Mouse (Mus musculus) neural tube, embryonic 13.5 days (tissue): ENCODE data around the gene Sar1b. TPM values are rescaled to one million over a fixed set of nuclear protein-coding genes. Genes with fewer than 3 reads are reported as not detected.
A peak's percentile ranks its signal among the peaks of the same experiment; 100 is the strongest.
"Not testable (repeated sequence)": the region's sequence is repeated elsewhere in the genome, so short reads cannot be mapped to it uniquely, and the experiment has no call there.

Source experiments
- ATAC-seq: fragments of 200-750 bp; cut with Nextera tagmentation; 2 replicates; pipeline ENCODE4 v1.8.0; 2017; ENCODE audit warnings: low read depth, mild to moderate bottlenecking, moderate TSS enrichment, moderate library complexity
- H3K27ac ChIP-seq: fragments of 300-500 bp; sonication (generic); replicated peaks from 2 replicates; pipeline ENCODE4 v1.5.1; 2015; ENCODE audit warnings: moderate library complexity, mild to moderate bottlenecking, inconsistent platforms
- H3K27me3 ChIP-seq: fragments of 300-500 bp; sonication (generic); 2 replicates; pipeline ENCODE4 v1.6.1; 2015; ENCODE audit warnings: mild to moderate bottlenecking, inconsistent platforms
- H3K36me3 ChIP-seq: fragments of 300-500 bp; sonication (generic); 2 replicates; pipeline ENCODE4 v1.6.1; 2015; ENCODE audit warnings: mild to moderate bottlenecking, inconsistent platforms
- H3K4me1 ChIP-seq: fragments of 300-500 bp; sonication (generic); replicated peaks from 2 replicates; pipeline ENCODE4 v1.6.1; 2015; ENCODE audit warnings: inconsistent platforms
- H3K4me2 ChIP-seq: fragments of 300-500 bp; sonication (generic); 2 replicates; pipeline ENCODE4 v1.6.1; 2015; ENCODE audit warnings: inconsistent platforms, mild to moderate bottlenecking, moderate library complexity
- H3K4me3 ChIP-seq: fragments of 300-500 bp; sonication (generic); 2 replicates; pipeline ENCODE4 v1.5.1; 2015; ENCODE audit warnings: mild to moderate bottlenecking, inconsistent platforms
- H3K9ac ChIP-seq: fragments of 300-500 bp; sonication (generic); 2 replicates; pipeline ENCODE4 v1.6.1; 2015; ENCODE audit warnings: moderate library complexity, mild to moderate bottlenecking, inconsistent platforms
- H3K9me3 ChIP-seq: fragments of 300-500 bp; sonication (generic); 2 replicates; pipeline ENCODE4 v1.6.1; 2016; ENCODE audit warnings: inconsistent platforms
- WGBS: fragments of 180-500 bp; shearing (Covaris S2); methylation state at CpG from one replicate; pipeline ENCODE4 v1.1.7; 2015; 5-methylcytosine and 5-hydroxymethylcytosine counted together
- polyA plus RNA-seq: library from polyadenylated mRNA; unstranded; fragments of >200 nt; fragmentation: Nextera tagmentation; extraction: Ambion mirVana; gene quantifications from 2 replicates; pipeline ENCODE4 v1.2.1, GENCODE M21; 2015

The Sar1b gene
- polyA plus RNA-seq, 1 experiment from 2014 or later, result 212 TPM

GRCm38 (mm10) chr11:51782721-51783120 is 19.2 kb downstream of the Sar1b start:
- Histone ChIP-seq H3K27ac (no peak overlapping the region), H3K4me1 (no peaks in the 10 kb centered on the region), H3K9ac (no peak overlapping the region), H3K36me3 (peaks cover 72% of the 10 kb centered on the region), H3K9me3 (no peaks in the 10 kb centered on the region), H3K4me2 (no peak overlapping the region), H3K4me3 (no peak overlapping the region), H3K27me3 (no peaks in the 10 kb centered on the region)
- no peak for ATAC-seq
- 92% methylated on average over 6 of the region's 6 CpGs for WGBS

DNA sequence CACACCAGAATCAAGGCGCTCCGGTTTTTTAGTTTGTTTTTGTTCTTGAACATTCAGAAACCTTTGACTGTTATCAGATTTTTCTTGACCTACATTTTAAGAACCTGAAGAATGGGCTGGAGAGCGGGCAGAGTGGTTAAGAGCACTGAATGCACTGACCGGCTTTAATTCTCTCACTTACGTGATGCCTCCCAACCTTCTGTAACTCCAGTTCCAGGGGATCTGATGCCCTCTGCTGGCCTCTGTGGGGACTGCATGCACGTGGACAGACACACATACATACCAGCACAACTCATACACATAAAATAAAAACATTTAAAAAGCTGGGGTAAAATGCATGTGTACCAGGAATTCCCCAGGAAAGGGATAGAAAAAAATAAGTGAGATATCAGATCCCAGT is 22.4 kb downstream of the Sar1b start:
- H3K4me2 ChIP-seq, result no peak overlapping the region
- H3K36me3 ChIP-seq, result peaks cover 83% of the 10 kb centered on the region
- H3K27me3 ChIP-seq, result no peaks in the 10 kb centered on the region
- H3K4me3 ChIP-seq, result no peak overlapping the region
- 91% methylated on average over 6 of the region's 6 CpGs for WGBS
- no peak overlapping the region for H3K27ac ChIP-seq
- H3K4me1 ChIP-seq, result no peaks in the 10 kb centered on the region
- no peaks in the 10 kb centered on the region for H3K9me3 ChIP-seq
- ATAC-seq, result no peak
- H3K9ac ChIP-seq, result no peak overlapping the region

GRCm38 (mm10) chr11:51789735-51790134 is 26.2 kb downstream of the Sar1b start:
- H3K36me3 ChIP-seq, result peaks cover 68% of the 10 kb centered on the region
- not testable (repeated sequence) for H3K4me1 ChIP-seq, H3K27ac ChIP-seq, H3K9me3 ChIP-seq, H3K27me3 ChIP-seq, H3K4me3 ChIP-seq, H3K9ac ChIP-seq, H3K4me2 ChIP-seq, ATAC-seq
- 88% methylated on average over 4 of the region's 4 CpGs for WGBS

DNA sequence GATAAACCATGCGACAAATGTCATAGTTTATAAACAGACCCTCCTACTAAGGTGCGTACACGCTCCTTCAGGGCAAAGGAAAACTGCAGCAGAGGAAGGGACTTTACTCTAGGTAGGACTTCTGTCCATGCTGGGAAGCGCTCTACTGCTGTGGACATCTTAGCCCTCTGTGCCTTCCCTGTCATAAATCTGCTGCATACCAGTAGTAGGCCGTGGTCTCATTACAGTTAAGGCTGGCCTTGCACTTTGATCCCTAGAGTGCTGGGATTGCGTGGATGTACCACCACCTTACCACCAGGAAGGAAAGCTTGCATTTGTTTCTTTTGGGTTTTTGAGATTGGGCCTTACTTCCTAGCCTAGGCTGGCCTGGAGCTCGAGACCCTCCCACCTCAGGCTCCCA is 27.2 kb downstream of the Sar1b start:
- Histone ChIP-seq H3K4me2 (no peak overlapping the region), H3K4me1 (no peaks in the 10 kb centered on the region), H3K27me3 (no peaks in the 10 kb centered on the region), H3K27ac (no peak overlapping the region), H3K4me3 (no peak overlapping the region), H3K9ac (no peak overlapping the region), H3K36me3 (peaks cover 65% of the 10 kb centered on the region), H3K9me3 (no peaks in the 10 kb centered on the region)
- ATAC-seq, result no peak
- 89% methylated on average over 7 of the region's 7 CpGs for WGBS

DNA sequence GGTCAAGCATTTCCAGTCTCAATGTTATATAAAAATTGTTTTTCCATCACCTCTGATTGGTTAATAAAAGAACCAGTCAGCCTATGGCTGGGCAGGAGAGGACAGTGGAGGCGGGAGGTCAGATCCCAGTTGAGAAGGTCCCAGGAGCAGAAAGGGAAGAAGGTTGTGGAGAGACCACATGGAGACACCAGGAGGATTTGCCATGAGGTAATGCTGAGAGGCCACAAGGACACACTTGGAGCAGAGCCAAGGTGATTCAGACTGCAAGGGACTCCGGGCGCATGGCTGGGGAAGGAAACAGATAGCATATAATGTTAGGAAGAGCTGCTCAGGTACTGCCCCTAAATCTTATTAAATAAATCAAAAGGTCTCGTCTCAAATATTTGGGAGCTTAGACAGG is 32.8 kb downstream of the Sar1b start:
- Histone ChIP-seq H3K27ac (no peak overlapping the region), H3K4me2 (no peak overlapping the region), H3K9ac (no peak overlapping the region), H3K4me3 (no peak overlapping the region), H3K4me1 (no peaks in the 10 kb centered on the region), H3K9me3 (no peaks in the 10 kb centered on the region), H3K27me3 (no peaks in the 10 kb centered on the region), H3K36me3 (peaks cover 15% of the 10 kb centered on the region)
- ATAC-seq, result no peak
- 76% methylated on average over 4 of the region's 4 CpGs for WGBS

DNA sequence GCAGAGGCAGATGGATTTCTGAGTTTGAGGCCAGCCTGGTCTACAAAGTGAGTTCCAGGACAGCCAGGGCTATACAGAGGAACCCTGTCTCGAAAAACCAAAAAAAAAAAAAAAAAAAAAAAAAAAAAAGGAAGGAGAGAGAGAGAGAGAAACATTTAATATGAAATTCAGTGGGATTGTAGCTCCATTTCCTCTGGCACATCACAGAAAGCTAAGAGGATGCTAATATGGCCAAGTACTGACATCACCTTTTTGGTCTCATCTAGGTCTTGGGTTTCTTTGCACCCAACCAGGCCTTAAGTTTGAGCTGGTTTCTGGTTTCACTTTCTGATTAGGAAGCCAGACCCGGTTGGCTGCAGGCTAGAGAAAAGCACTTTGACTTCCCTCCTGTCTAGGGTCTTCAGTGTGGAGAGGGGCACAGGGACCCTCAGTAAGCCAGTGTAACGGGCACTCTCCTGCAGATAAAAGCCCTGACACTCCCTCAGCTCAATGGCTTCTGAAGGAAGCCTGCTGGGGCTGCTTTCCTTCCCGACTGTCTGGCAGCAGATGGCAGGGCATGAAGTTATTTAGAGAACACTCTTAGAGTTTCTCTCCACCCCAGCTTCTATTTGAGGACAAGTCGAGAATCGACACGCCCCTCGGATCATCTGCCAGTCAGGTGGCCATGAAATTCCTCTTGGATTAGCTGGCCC is 37.3 kb downstream of the Sar1b start:
- Histone ChIP-seq H3K9ac (no peak overlapping the region), H3K4me3 (no peak overlapping the region), H3K4me1 (peaks cover 3% of the 10 kb centered on the region), H3K27ac (no peak overlapping the region), H3K4me2 (no peak overlapping the region), H3K27me3 (no peaks in the 10 kb centered on the region), H3K9me3 (no peaks in the 10 kb centered on the region), H3K36me3 (no peaks in the 10 kb centered on the region)
- 44% methylated on average over 8 of the region's 8 CpGs for WGBS
- ATAC-seq, result no peak

DNA sequence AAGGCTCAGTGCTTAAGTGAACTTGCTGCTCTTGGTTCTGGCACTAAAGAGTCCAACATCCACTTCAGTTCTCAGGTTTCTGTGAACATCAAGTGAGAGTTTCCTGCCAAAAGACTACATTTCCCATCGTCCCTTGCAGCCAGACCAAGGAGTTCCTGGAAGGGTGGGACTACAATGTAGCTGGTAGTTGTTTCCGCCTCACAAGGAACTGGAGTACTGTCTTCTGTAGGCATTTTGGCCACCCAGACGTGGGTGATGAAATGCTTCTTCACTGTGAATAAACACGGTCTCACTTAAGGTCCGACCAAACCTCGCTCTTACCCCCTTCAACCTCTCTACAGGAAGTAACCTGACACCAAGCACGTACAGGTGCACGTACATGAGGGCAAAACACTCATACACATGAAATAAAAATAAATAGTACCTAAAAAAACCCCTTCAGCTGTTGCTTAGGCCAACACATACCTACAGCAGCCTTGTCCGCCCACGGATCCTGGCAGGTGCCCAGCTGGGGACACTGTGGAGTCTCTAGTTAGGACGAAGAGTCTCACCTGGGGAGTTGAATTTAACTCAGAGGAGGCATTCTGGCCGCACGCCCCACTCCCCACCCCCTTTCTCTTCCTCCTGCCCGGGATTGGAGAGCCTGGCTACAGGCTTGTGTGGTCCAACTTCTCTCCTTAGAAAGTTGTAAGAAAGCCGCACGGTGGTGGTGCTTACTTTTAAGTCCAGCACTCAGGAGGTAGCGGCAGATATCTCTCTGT is 41.9 kb downstream of the Sar1b start:
- H3K27me3 ChIP-seq, result no peaks in the 10 kb centered on the region; the same call in 1 of the 2 replicates
- WGBS, result 26% methylated on average over 17 of the region's 17 CpGs
- H3K4me3 ChIP-seq, result peak overlapping the region; percentile 45
- peaks cover 5% of the 10 kb centered on the region for H3K4me1 ChIP-seq
- peak overlapping the region; percentile 68 for H3K9ac ChIP-seq
- no peaks in the 10 kb centered on the region for H3K36me3 ChIP-seq
- peak overlapping the region; percentile 66 for H3K4me2 ChIP-seq
- peak; percentile 90 for ATAC-seq
- no peak overlapping the region for H3K27ac ChIP-seq
- H3K9me3 ChIP-seq, result no peaks in the 10 kb centered on the region

DNA sequence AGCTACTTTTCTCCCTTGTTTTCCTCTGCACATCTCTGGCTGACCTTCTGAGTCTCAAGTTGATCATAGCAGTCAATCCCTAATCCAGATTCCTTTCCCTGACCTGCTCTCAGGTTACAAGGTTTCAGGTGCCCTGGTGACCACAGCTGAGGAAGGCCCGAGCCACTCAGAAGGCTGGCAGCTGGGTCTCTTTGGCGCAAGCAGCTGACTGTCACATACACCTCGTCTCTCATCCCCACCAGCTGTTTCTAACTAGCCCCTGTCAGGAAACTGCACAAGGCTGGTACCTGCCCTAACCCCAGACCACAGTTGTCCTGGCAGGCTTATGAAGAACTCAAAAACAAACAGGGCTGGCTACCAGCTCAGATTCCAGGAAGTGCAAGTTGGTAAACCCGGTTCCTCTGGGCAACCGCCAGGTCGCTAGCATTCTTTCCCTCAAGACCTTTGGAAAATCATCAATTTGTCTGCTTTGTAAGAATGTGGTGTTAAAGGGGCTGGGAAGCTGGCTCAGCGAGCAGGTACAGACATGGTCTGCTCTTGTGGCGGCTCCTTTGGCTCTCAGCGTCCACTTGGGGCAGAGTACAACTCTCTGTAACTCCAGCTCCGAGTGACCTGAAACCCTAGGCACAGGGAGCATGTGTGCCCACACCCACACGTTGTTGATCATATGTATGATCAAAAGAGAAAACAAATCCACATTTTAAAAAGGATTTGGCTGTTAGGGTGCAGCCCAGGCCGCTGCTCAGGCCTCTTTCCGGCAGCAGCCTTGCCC is 43.8 kb downstream of the Sar1b start:
- no peaks in the 10 kb centered on the region for H3K36me3 ChIP-seq
- no peak overlapping the region for H3K4me3 ChIP-seq
- peaks cover 5% of the 10 kb centered on the region for H3K4me1 ChIP-seq
- no peaks in the 10 kb centered on the region; the same call in 1 of the 2 replicates for H3K27me3 ChIP-seq
- no peak for ATAC-seq
- H3K4me2 ChIP-seq, result no peak overlapping the region
- no peaks in the 10 kb centered on the region; the same call in 1 of the 2 replicates for H3K9me3 ChIP-seq
- no peak overlapping the region for H3K9ac ChIP-seq
- H3K27ac ChIP-seq, result no peak overlapping the region
- WGBS, result 54% methylated on average over 13 of the region's 13 CpGs

GRCm38 (mm10) chr11:51809632-51810224 is 46.2 kb downstream of the Sar1b start:
- Histone ChIP-seq H3K4me1 (peaks cover 5% of the 10 kb centered on the region), H3K27me3 (no peaks in the 10 kb centered on the region; the same call in 1 of the 2 replicates), H3K4me3 (no peak overlapping the region), H3K4me2 (no peak overlapping the region), H3K9ac (no peak overlapping the region), H3K27ac (no peak overlapping the region), H3K9me3 (no peaks in the 10 kb centered on the region; the same call in 1 of the 2 replicates), H3K36me3 (no peaks in the 10 kb centered on the region)
- 64% methylated on average over 6 of the region's 6 CpGs for WGBS
- ATAC-seq, result no peak

DNA sequence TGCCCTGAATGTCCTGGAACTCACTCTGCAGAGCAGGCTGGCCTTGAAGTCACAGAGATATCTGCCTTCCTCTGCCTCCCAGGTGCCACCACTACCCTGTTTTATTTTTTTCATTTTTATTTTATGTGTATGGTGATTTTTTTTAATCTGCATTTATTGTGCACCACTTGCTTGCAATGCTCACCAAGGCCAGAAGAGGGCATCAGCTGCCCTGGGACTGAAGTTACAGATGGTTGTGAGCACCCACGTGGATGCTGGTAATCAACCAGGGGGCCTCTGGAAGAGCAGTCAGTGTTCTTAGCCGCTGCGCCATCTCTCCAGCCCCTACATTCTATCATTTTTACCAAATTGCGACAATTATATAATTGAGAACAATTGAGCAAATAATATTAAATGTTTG is 47.7 kb downstream of the Sar1b start:
- no peak for ATAC-seq
- Histone ChIP-seq H3K36me3 (no peaks in the 10 kb centered on the region), H3K27ac (no peak overlapping the region), H3K27me3 (no peaks in the 10 kb centered on the region; the same call in 1 of the 2 replicates), H3K9ac (no peak overlapping the region), H3K4me2 (no peak overlapping the region), H3K9me3 (no peaks in the 10 kb centered on the region; the same call in 1 of the 2 replicates), H3K4me3 (no peak overlapping the region), H3K4me1 (no peaks in the 10 kb centered on the region)
- WGBS, result 85% methylated on average over 4 of the region's 4 CpGs

DNA sequence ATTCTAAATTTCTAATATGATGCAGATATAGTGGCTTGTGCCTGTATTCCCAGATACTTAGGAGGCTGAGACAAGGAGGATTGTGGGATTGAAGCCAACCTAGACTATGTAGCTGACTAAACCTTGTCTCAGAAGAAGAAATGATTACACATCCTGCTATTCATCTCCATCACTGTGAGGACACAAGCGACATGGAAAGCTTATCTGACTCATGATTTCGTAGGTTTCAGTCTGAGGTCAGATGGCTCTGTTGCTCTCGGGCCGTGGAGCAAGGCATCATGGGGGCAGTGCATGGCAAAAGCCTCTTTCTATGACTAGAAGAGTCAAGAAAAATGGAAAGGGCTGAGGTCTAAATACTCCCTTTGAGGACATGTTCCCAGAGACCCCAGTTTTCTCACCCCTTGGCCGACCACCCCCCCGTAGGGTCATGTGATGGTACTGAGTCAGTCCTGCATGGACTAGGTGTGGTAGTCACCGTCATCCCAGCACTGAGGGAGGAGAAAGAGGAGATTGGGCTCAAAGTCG is 48.6 kb downstream of the Sar1b start:
- Histone ChIP-seq H3K4me3 (no peak overlapping the region), H3K27me3 (no peaks in the 10 kb centered on the region; the same call in 1 of the 2 replicates), H3K9ac (no peak overlapping the region), H3K9me3 (no peaks in the 10 kb centered on the region; the same call in 1 of the 2 replicates), H3K4me1 (no peaks in the 10 kb centered on the region), H3K36me3 (no peaks in the 10 kb centered on the region), H3K27ac (no peak overlapping the region), H3K4me2 (no peak overlapping the region)
- no peak for ATAC-seq
- 90% methylated on average over 8 of the region's 8 CpGs for WGBS
